Mouse (Mus musculus) thymus, adult 2 months (tissue): ENCODE measurements around the gene Snapc5. TPM values are rescaled to one million over a fixed set of nuclear protein-coding genes. Genes with fewer than 3 reads are reported as not detected.
A peak's percentile ranks its signal among the peaks of the same experiment; 100 is the strongest.

Experiments
- DNase-seq: peaks from one replicate; pipeline ENCODE4 v3.0.0; 2021
- H3K27ac ChIP-seq: fragments of 200-500 bp; 2 replicates; pipeline ENCODE4 v1.5.1; 2012; ENCODE audit warnings: low read length, control low read depth; ENCODE audit not compliant: control insufficient read depth, insufficient read depth
- H3K27me3 ChIP-seq: fragments of 200-500 bp; 2 replicates; pipeline ENCODE4 v1.6.1; 2012; ENCODE audit warnings: mild to moderate bottlenecking, low read length, moderate library complexity, mixed read lengths; ENCODE audit not compliant: control insufficient read depth, insufficient read depth
- H3K36me3 ChIP-seq: fragments of 200-500 bp; 2 replicates; pipeline ENCODE4 v1.6.1; 2012; ENCODE audit warnings: mild to moderate bottlenecking, low read length, moderate library complexity; ENCODE audit not compliant: control insufficient read depth, insufficient read depth
- H3K4me1 ChIP-seq: fragments of 200-500 bp; replicated peaks from 2 replicates; pipeline ENCODE4 v1.6.1; 2012; ENCODE audit warnings: low read length; ENCODE audit not compliant: control insufficient read depth, insufficient read depth
- H3K4me3 ChIP-seq: fragments of 200-500 bp; 2 replicates; pipeline ENCODE4 v1.5.1; 2012; ENCODE audit warnings: mild to moderate bottlenecking, low read length, control low read depth, moderate library complexity; ENCODE audit not compliant: control insufficient read depth, insufficient read depth
- CTCF ChIP-seq: fragments of 200-500 bp; IDR thresholded peaks from 2 replicates; pipeline ENCODE4 v1.5.1; 2012; ENCODE audit warnings: mild to moderate bottlenecking, control low read depth, low read length, moderate library complexity, borderline replicate concordance; ENCODE audit not compliant: control insufficient read depth, poor library complexity, insufficient read depth; ENCODE audit errors: extremely low read depth
- POLR2A ChIP-seq: fragments of 200-500 bp; IDR thresholded peaks from 2 replicates; pipeline ENCODE4 v1.6.1; 2012; ENCODE audit warnings: mild to moderate bottlenecking, low read length, control low read depth, moderate library complexity; ENCODE audit not compliant: control insufficient read depth, poor library complexity, insufficient read depth; ENCODE audit errors: extremely low read depth
- WGBS: fragments of 180-500 bp; shearing (Covaris S2); methylation state at CpG from one replicate; pipeline ENCODE4 v1.1.7; 2018; 5-methylcytosine and 5-hydroxymethylcytosine counted together
- polyA plus RNA-seq: library from polyadenylated mRNA; depleted of rRNA; stranded (reverse); fragments of >200 nt; gene quantifications from 2 replicates; pipeline ENCODE4 v1.2.3, GENCODE M21; 2012

Gene Snapc5
- polyA plus RNA-seq, 1 experiment, result 9.6 TPM

- Histone ChIP-seq H3K27me3 (no peaks in the 10 kb centered on the region), H3K36me3 (peaks cover 22% of the 10 kb centered on the region), H3K4me3 (peak overlapping the region; percentile 97), H3K4me1 (peaks cover 4% of the 10 kb centered on the region), H3K27ac (no peak overlapping the region)
- TF ChIP-seq POLR2A (no peak), CTCF (no peak)
- no peak for DNase-seq
- 5% methylated on average over 18 of the region's 18 CpGs for WGBS
Measured at GRCm38 (mm10) chr9:64172145-64172815, 6.8 kb upstream of the Snapc5 start.

- WGBS, result under 1% methylated on average over 42 of the region's 42 CpGs
- Histone ChIP-seq H3K4me1 (peaks cover 4% of the 10 kb centered on the region), H3K27ac (peak within 1 kb of the TSS; percentile 74), H3K27me3 (no peaks in the 10 kb centered on the region), H3K36me3 (peaks cover 30% of the 10 kb centered on the region), H3K4me3 (peak within 1 kb of the TSS; percentile 97)
- peak; percentile 77 for DNase-seq
- no peak for TF ChIP-seq CTCF
- TF ChIP-seq POLR2A, result peak; percentile 62; the same call in 1 of the 2 replicates
Measured at GRCm38 (mm10) chr9:64172816-64173665, 6.0 kb upstream of the Snapc5 start, which contains the start of the genes Zwilch and Rpl4. TSS of gene Zwilch (minus strand) at chr9:64173104. TSS of gene Rpl4 (plus strand) at chr9:64173375.

- peaks cover 35% of the 10 kb centered on the region for H3K36me3 ChIP-seq
- WGBS, result under 1% methylated on average over 16 of the region's 16 CpGs
- H3K27me3 ChIP-seq, result no peaks in the 10 kb centered on the region
- H3K4me3 ChIP-seq, result peak overlapping the region; percentile 83
- TF ChIP-seq POLR2A, result no peak; the same call in 1 of the 2 replicates
- no peak for TF ChIP-seq CTCF
- peaks cover 4% of the 10 kb centered on the region for H3K4me1 ChIP-seq
- no peak overlapping the region for H3K27ac ChIP-seq
- no peak for DNase-seq
Measured at GRCm38 (mm10) chr9:64173666-64174220, 5.3 kb upstream of the Snapc5 start.

GRCm38 (mm10) chr9:64174341-64174740, 4.7 kb upstream of the Snapc5 start:
- no peak overlapping the region for H3K4me3 ChIP-seq
- TF ChIP-seq POLR2A (no peak), CTCF (no peak)
- peaks cover 35% of the 10 kb centered on the region for H3K36me3 ChIP-seq
- H3K27me3 ChIP-seq, result no peaks in the 10 kb centered on the region
- no peak for DNase-seq
- H3K27ac ChIP-seq, result no peak overlapping the region
- H3K4me1 ChIP-seq, result peaks cover 4% of the 10 kb centered on the region

- H3K36me3 ChIP-seq, result peaks cover 35% of the 10 kb centered on the region
- peaks cover 4% of the 10 kb centered on the region for H3K4me1 ChIP-seq
- 80% methylated on average over 8 of the region's 8 CpGs for WGBS
- H3K27me3 ChIP-seq, result no peaks in the 10 kb centered on the region
- no peak overlapping the region for H3K27ac ChIP-seq
- TF ChIP-seq POLR2A (no peak), CTCF (no peak)
- H3K4me3 ChIP-seq, result no peak overlapping the region
- DNase-seq, result no peak
Measured at GRCm38 (mm10) chr9:64174766-64175165, 4.3 kb upstream of the Snapc5 start.

GRCm38 (mm10) chr9:64175378-64175777, 3.7 kb upstream of the Snapc5 start:
- Histone ChIP-seq H3K27me3 (no peaks in the 10 kb centered on the region), H3K36me3 (peaks cover 35% of the 10 kb centered on the region), H3K27ac (no peak overlapping the region), H3K4me1 (peaks cover 7% of the 10 kb centered on the region), H3K4me3 (no peak overlapping the region)
- no peak for TF ChIP-seq POLR2A
- TF ChIP-seq CTCF, result no peak
- WGBS, result 97% methylated on average over 11 of the region's 11 CpGs
- DNase-seq, result no peak
